Mouse (Mus musculus) neutrophil, adult 59 days (primary cell): ENCODE measurements around the gene Wdr59. TPM values are rescaled to one million over a fixed set of nuclear protein-coding genes. Genes with fewer than 3 reads are reported as not detected.

Experiments used
- total RNA-seq, 2 experiments: library from RNA; stranded (reverse); gene quantifications; 1 replicate in 1 of 2; 2 replicates in 1 of 2; pipeline ENCODE4 v1.2.4; 2023

Gene Wdr59
- total RNA-seq, result 1 to 10 TPM; 4.5 to 5.2 TPM

GRCm38 (mm10) chr8:111521713-111522429 is at the start of gene Wdr59:
Gene Wdr59 (minus strand): TSS chr8:111522092.

GRCm38 (mm10) chr8:111536031-111536977 is 14.4 kb upstream of the Wdr59 start, which contains the start of gene Znrf1:
Gene Znrf1 (plus strand): TSS chr8:111536097.

Other genes starting within 250 kb of the Wdr59 start
- 10 to 100 TPM; 43.7 to 46.7 TPM for gene Rfwd3, start 221.9 kb downstream of the Wdr59 start, total RNA-seq
- gene Mlkl, start 183.9 kb downstream of the Wdr59 start, total RNA-seq, result 10 to 100 TPM; 17.2 to 21.1 TPM
- not detected for gene Fa2h, start 128.3 kb downstream of the Wdr59 start, total RNA-seq
- gene Znrf1, start 14.0 kb upstream of the Wdr59 start, total RNA-seq, result 100 to 1,000 TPM; 165 to 179 TPM
- gene Ldhd, start 108.3 kb upstream of the Wdr59 start, total RNA-seq, result under 1 TPM in 1 of 2 experiments, not detected in 1; 0.13 TPM
- 1 to 10 TPM; 2.9 to 3.1 TPM for gene Zfp1, start 121.3 kb upstream of the Wdr59 start, total RNA-seq
- under 1 TPM in 1 of 2 experiments, not detected in 1; 0.44 TPM for gene Ctrb1, start 168.9 kb upstream of the Wdr59 start, total RNA-seq
- gene Bcar1, start 221.7 kb upstream of the Wdr59 start, total RNA-seq, result under 1 TPM in 1 of 2 experiments, not detected in 1; 0.20 TPM